Mouse (Mus musculus) midbrain, embryonic 13.5 days (tissue): ENCODE measurements at regions not wholly inside any gene's neighbourhood (a gene's known extent, or its start where the extent isn't known, plus 50 kb on each side); places are given as distances from the start of the nearest gene placed in this dataset.

ENCODE experiments used
- ATAC-seq: fragments of 200-750 bp; cut with Nextera tagmentation; 2 replicates; pipeline ENCODE4 v1.8.0; 2017; ENCODE audit warnings: mild to moderate bottlenecking, moderate TSS enrichment, moderate library complexity
- H3K27ac ChIP-seq: fragments of 300-500 bp; sonication (generic); 2 replicates; pipeline ENCODE4 v1.5.1; 2015; ENCODE audit warnings: inconsistent platforms, mild to moderate bottlenecking, moderate library complexity
- H3K27me3 ChIP-seq: fragments of 300-500 bp; sonication (generic); 2 replicates; pipeline ENCODE4 v1.6.1; 2015; ENCODE audit warnings: mild to moderate bottlenecking, inconsistent platforms
- H3K36me3 ChIP-seq: fragments of 300-500 bp; sonication (generic); 2 replicates; pipeline ENCODE4 v1.6.1; 2015; ENCODE audit warnings: mild to moderate bottlenecking, inconsistent platforms
- H3K4me1 ChIP-seq: fragments of 300-500 bp; sonication (generic); replicated peaks from 2 replicates; pipeline ENCODE4 v1.6.1; 2015; ENCODE audit warnings: inconsistent platforms
- H3K4me2 ChIP-seq: fragments of 300-500 bp; sonication (generic); replicated peaks from 2 replicates; pipeline ENCODE4 v1.6.1; 2015; ENCODE audit warnings: moderate library complexity, mild to moderate bottlenecking, inconsistent platforms
- H3K4me3 ChIP-seq: fragments of 300-500 bp; sonication (generic); replicated peaks from 2 replicates; pipeline ENCODE4 v1.5.1; 2015; ENCODE audit warnings: mild to moderate bottlenecking, inconsistent platforms
- H3K9ac ChIP-seq: fragments of 300-500 bp; sonication (generic); replicated peaks from 2 replicates; pipeline ENCODE4 v1.6.1; 2015; ENCODE audit warnings: mild to moderate bottlenecking, inconsistent platforms
- H3K9me3 ChIP-seq: fragments of 300-500 bp; sonication (generic); 2 replicates; pipeline ENCODE4 v1.6.1; 2016; ENCODE audit warnings: mild to moderate bottlenecking, inconsistent platforms
- WGBS: fragments of 180-500 bp; shearing (Covaris S2); methylation state at CpG from one replicate; pipeline ENCODE4 v1.1.7; 2015; 5-methylcytosine and 5-hydroxymethylcytosine counted together

DNA sequence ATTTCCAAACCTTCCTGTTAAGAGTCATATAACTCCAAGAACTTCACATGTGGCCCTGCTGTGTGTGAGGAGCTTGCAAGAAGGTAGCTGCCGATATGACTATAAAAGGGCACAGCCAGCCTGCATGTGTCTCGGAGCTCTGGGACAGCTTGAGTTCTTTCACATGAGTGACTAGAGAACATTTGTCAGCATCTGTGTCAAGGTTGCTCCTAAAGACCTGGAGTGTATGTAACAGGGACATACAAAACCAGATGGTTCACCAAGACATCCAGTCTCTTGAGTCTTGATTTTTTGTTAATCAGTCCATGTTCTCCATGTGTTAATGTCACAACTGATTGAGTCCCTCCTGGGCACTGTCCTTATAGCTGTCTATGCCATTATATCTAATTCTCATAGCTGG, 126.2 kb upstream of the Pcsk2 start:
- Histone ChIP-seq H3K27me3 (no peaks in the 10 kb centered on the region), H3K36me3 (no peaks in the 10 kb centered on the region), H3K9ac (no peak overlapping the region), H3K4me1 (no peaks in the 10 kb centered on the region), H3K9me3 (no peaks in the 10 kb centered on the region), H3K27ac (no peak overlapping the region), H3K4me2 (no peak overlapping the region), H3K4me3 (no peak overlapping the region)
- WGBS, result 90% methylated on average over 2 of the region's 2 CpGs
- no peak for ATAC-seq

- H3K4me2 ChIP-seq, result no peak overlapping the region
- H3K9me3 ChIP-seq, result no peaks in the 10 kb centered on the region
- no peak overlapping the region for H3K27ac ChIP-seq
- no peak overlapping the region for H3K9ac ChIP-seq
- no peak overlapping the region for H3K4me3 ChIP-seq
- no peaks in the 10 kb centered on the region for H3K36me3 ChIP-seq
- H3K27me3 ChIP-seq, result no peaks in the 10 kb centered on the region
- H3K4me1 ChIP-seq, result no peaks in the 10 kb centered on the region; the same call in 1 of the 2 replicates
- ATAC-seq, result no peak
These were observed 95.3 kb upstream of the Pcsk2 start for GRCm38 (mm10) chr2:143450680-143451079.

DNA sequence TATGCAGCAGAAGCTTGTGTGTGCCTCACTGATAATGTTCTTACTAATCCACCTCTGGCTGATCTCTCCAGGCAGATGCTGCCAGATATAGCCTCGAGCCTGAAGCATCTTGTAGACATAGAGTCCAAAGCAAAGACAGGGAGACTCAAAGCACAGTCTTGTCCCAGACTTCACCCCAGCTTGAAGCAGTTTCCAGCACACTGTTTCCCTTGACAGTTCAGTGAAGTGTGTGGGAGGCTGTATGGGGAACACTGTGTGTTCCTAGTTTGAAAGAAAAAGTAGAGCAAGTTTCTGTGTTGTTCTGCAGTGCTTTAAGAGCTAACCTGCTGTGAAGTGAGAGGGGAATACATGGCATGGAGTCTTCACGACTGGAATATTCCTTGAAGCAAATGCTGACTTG, 94.7 kb upstream of the Pcsk2 start:
- no peaks in the 10 kb centered on the region; the same call in 1 of the 2 replicates for H3K4me1 ChIP-seq
- no peaks in the 10 kb centered on the region for H3K27me3 ChIP-seq
- H3K9ac ChIP-seq, result no peak overlapping the region
- H3K4me3 ChIP-seq, result no peak overlapping the region
- 62% methylated on average over 2 of the region's 2 CpGs for WGBS
- no peak overlapping the region for H3K4me2 ChIP-seq
- no peak for ATAC-seq
- H3K9me3 ChIP-seq, result no peaks in the 10 kb centered on the region
- H3K36me3 ChIP-seq, result no peaks in the 10 kb centered on the region
- no peak overlapping the region for H3K27ac ChIP-seq

GRCm38 (mm10) chr2:143451661-143452060, 94.3 kb upstream of the Pcsk2 start:
- H3K4me2 ChIP-seq, result no peak overlapping the region
- H3K9me3 ChIP-seq, result no peaks in the 10 kb centered on the region
- H3K4me3 ChIP-seq, result no peak overlapping the region
- H3K27me3 ChIP-seq, result no peaks in the 10 kb centered on the region
- H3K36me3 ChIP-seq, result no peaks in the 10 kb centered on the region
- H3K27ac ChIP-seq, result no peak overlapping the region
- H3K9ac ChIP-seq, result no peak overlapping the region
- H3K4me1 ChIP-seq, result no peaks in the 10 kb centered on the region; the same call in 1 of the 2 replicates
- ATAC-seq, result no peak

DNA sequence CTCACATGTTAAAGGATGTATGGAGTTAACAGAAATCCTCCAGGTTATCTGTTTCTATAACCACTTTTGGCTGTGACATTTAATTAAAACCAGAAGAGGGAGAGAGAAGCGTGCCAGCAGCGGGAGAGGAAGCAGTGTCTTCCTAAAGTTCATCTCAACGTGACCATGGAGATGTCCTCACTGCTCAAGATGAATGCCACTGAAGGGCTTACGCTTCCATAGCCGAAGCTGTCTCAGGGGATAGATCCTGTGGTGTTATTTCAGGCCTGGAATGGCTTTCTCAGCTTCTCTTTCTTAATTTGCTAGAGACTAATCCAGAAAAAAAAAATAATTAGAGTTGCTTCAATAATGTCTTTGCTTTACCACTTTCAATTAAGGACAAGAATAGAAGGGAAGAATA, 78.0 kb upstream of the Pcsk2 start:
- no peak for ATAC-seq
- no peak overlapping the region for H3K27ac ChIP-seq
- H3K36me3 ChIP-seq, result no peaks in the 10 kb centered on the region
- H3K9ac ChIP-seq, result no peak overlapping the region
- no peak overlapping the region for H3K4me2 ChIP-seq
- 0 out of 2 replicates have a peak, but pooled peaks cover 2% of the 10 kb centered on the region for H3K9me3 ChIP-seq
- WGBS, result 84% methylated on average over 5 of the region's 5 CpGs
- H3K4me3 ChIP-seq, result no peak overlapping the region
- H3K4me1 ChIP-seq, result no peaks in the 10 kb centered on the region
- no peaks in the 10 kb centered on the region for H3K27me3 ChIP-seq

DNA sequence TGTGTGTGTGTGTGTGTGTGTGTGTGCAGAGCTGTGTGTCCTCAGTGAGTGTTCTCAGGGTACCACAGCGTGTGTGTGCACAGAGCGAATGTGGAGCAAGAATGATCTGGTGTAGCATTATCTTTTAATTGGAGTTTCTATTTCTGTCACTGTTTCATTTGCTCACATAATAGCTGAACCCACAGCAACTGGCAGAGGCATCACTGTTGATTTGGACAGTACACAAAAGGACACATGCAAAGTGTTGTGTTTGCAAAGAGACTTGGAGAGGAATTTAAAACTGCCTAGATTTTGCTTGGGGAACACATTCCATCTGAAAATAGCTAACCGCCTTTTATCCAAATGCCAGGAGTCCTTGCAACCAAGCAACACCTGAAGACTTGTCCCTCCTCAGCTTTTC, 74.6 kb upstream of the Pcsk2 start:
- H3K4me2 ChIP-seq, result no peak overlapping the region
- ATAC-seq, result no peak
- 0 out of 2 replicates have a peak, but pooled peaks cover 2% of the 10 kb centered on the region for H3K9me3 ChIP-seq
- no peak overlapping the region for H3K27ac ChIP-seq
- H3K4me1 ChIP-seq, result no peaks in the 10 kb centered on the region
- no peaks in the 10 kb centered on the region for H3K27me3 ChIP-seq
- no peak overlapping the region for H3K4me3 ChIP-seq
- no peaks in the 10 kb centered on the region for H3K36me3 ChIP-seq
- no peak overlapping the region for H3K9ac ChIP-seq
- WGBS, result 95% methylated on average over 3 of the region's 3 CpGs

DNA sequence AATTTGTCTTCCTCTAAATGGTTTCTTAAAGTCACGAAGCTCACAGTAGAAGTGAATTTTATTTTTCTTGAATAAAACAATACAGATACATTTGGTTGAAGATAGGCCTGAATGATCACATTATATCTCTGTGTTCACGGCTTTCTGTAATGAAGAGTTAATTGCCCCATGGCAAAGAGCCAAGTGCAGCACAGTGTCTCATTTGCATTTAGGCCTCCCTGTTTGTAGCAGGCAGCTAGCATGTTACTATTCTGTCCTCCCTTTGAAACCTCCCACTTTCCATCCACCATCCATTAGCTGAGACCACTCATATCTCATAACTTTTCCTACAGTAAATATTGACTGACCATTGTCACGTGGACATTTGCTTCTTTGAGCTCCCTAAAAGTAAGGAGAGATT, 55.1 kb upstream of the Pcsk2 start:
- Histone ChIP-seq H3K9me3 (no peaks in the 10 kb centered on the region), H3K9ac (no peak overlapping the region), H3K27ac (no peak overlapping the region), H3K27me3 (no peaks in the 10 kb centered on the region), H3K4me1 (no peaks in the 10 kb centered on the region), H3K36me3 (no peaks in the 10 kb centered on the region), H3K4me2 (no peak overlapping the region), H3K4me3 (no peak overlapping the region)
- 0 out of 2 replicates have a peak, but pooled peaks have one; percentile 30 for ATAC-seq
- WGBS, result 70% methylated on average over 3 of the region's 3 CpGs
